Mouse (Mus musculus) CD8-positive naive resting alpha-beta T cell, adult 2 months (primary cell): ENCODE results near the gene Ddx24.
"Not testable (repeated sequence)": the region's sequence is repeated elsewhere in the genome, so short reads cannot be mapped to it uniquely, and the experiment has no call there.

ENCODE experiments used
- DNase-seq, 2 experiments: peaks; one replicate each; pipeline ENCODE4 v3.0.0; 2022; ENCODE audit warnings: low read depth in 2 of 2, low spot score in 2 of 2

Gene Ddx24

GRCm38 (mm10) chr12:103425729-103426470, at the start of gene Ddx24:
Gene Ddx24, minus strand, starts transcription at chr12:103425830.
- DNase-seq = peak; percentile 98 to 99

DNA sequence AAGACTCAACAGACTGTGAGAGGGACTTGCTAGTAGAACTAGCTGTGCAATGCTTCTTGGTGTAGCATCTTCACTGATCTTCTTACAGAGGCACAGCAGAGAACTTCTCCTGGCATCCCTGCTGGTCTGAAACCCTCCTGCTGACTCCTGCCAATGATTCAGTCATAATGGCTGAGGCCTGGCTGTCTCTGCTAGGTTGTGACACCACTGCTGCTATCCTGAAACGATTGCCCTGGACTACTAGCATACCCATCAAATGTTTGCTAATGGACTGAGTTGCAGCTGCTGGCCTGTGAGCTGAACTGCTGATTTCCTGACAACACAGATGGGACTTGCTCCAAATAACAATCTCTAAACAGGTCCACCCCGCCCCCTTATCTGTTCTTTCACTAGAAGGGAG, 48.9 kb upstream of the Ddx24 start:
- DNase-seq = no peak

DNA sequence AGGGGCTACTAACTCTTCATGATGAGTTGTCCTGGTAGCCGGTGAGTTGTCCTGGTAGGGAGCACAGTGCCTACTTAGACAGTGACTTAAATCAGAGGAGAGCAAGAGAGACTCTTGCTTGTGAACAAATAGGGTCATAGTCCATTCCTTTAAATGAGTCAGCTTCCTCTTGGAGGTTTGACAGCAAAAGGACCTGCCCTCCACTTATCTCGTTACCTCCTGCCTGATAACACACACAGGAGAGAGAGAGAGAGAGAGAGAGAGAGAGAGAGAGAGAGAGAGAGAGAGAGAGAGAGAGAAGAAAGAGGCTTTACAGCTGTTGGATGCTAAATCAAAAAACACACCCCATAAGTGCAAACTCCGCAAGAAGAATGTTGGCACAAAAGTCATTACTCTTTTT, 31.5 kb upstream of the Ddx24 start, which contains the start of gene Ifi27l2b:
TSS of gene Ifi27l2b (minus strand) at position 84 of the 400 bp plus-strand sequence.
- no peak for DNase-seq

GRCm38 (mm10) chr12:103456727-103457126, 31.1 kb upstream of the Ddx24 start:
- not testable (repeated sequence) for DNase-seq

- DNase-seq = no peak
Measured at GRCm38 (mm10) chr12:103453361-103453760, 27.7 kb upstream of the Ddx24 start.

DNA sequence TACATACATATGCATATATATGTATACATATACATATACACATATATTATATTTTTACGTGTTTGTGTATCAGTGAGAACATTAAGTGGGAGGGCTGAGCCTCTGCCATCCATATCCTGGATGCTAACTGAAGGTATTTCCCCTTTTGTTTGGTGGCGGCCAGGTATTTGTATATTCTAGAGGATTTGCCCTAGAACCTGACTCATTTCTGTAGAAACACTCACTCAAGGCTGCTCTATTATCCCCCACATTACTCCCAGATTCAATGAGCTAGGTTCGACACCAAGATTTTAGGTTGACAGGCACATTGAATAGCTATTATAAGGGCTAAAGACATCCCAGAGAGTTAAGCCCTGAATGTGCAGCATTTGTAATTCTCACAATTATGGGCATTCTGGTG, 19.4 kb upstream of the Ddx24 start:
- no peak for DNase-seq

DNA sequence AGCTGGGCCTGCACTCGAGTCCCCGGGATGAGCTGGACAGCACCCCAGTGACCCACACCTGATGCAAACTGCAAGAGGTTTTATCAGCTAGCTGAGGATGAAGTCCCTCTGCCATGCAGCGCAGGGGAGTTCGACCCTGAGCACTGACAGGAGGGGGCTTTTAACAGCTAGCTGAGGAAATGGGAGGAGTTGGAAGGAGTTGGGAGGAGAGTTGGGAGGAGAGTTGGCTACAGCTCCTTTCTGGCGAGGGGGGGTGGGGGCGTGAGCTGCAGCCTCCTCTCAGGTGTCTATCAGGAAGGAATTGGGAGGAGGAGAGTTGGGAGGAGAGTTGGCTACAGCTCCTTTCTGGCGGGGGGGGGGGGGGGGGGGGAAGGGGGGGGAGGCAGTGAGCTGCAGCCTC, 18.6 kb upstream of the Ddx24 start:
- not testable (repeated sequence) for DNase-seq

DNA sequence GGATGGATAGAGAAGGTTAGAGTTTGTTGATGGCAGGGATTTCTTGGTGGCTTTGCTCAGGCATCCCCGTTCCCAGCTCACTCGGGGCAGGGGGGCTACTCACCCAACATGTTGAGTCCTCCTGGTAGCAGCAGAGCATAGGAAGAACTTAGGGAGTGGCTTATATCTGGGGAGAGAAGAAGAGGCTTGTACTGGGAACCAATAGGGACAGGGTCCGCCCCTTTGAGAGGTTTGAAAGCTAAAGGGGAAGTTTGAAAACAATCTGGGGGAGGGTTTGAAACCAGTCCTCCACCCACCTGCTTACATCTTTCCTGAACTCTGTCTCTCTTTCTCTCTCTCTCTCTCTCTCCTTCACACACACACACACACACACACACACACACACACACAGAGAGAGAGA, 17.9 kb upstream of the Ddx24 start, which contains the start of gene Ifi27l2a:
TSS of gene Ifi27l2a (minus strand) at position 157 of the 400 bp plus-strand sequence.
- DNase-seq = no peak

DNA sequence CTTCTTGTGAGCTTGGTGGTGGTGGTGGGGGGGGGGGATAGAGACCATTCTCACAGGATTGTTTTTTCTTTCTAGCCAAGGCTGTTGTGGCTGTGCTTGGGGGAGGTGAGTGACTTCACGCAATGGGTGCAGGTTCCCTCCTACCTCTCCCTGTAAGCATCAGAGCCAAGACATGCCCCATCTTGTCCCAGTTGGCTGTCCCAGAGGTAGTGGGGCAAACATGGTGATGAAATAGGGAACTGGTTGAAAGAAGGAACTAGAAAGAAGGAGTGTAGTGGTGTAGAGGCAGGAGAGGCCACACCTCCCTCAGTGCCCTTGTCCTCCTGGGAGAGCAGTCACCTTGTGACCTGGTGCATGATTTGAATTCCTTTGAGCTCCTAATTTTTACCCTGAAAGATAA, 12.0 kb upstream of the Ddx24 start:
- no peak for DNase-seq

- DNase-seq = no peak
Measured at GRCm38 (mm10) chr12:103434861-103435260, 9.2 kb upstream of the Ddx24 start.

- DNase-seq = peak; percentile 61 to 74
Measured at GRCm38 (mm10) chr12:103433986-103434731, 8.5 kb upstream of the Ddx24 start, which contains the start of gene Ifi27. Gene Ifi27, plus strand, starts transcription at chr12:103434211.

DNA sequence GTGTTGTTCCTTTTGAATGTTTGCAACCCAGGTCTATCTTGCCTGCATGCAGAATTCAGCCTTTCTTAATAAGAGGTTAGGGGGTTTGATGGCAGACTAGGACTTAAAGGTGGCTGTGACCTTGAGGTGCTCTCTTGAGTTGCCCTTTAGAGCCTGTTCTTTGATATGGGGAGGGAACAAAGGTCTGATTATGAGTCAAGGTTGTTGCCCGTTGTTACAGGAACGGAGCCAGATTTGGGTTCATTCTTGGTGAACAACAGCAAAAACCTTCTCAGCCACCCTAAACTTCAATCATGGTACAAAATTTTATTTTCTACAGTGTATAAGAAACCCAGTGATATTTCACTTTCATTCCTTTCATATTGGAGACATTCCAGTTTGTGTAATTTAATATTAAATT, 7.8 kb upstream of the Ddx24 start:
- DNase-seq = no peak

DNA sequence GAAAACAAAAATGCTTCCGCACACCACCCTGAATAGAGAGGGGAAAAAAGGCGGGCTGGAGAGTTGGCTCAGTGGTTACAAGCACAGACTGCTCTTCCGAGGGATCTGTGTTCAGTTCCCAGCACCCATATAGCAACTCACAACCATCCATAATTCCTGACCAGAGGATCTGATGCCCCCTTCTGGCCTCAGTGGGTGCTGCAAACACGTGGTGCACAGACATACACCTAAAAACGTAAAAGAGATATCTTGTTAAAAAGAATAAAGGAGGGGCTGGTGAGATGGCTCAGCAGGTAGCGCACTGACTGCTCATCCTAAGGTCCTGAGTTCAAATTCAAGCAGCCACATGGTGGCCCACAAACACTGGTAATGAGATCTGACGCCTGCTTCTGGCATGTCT, 1.1 kb upstream of the Ddx24 start:
- no peak for DNase-seq

DNA sequence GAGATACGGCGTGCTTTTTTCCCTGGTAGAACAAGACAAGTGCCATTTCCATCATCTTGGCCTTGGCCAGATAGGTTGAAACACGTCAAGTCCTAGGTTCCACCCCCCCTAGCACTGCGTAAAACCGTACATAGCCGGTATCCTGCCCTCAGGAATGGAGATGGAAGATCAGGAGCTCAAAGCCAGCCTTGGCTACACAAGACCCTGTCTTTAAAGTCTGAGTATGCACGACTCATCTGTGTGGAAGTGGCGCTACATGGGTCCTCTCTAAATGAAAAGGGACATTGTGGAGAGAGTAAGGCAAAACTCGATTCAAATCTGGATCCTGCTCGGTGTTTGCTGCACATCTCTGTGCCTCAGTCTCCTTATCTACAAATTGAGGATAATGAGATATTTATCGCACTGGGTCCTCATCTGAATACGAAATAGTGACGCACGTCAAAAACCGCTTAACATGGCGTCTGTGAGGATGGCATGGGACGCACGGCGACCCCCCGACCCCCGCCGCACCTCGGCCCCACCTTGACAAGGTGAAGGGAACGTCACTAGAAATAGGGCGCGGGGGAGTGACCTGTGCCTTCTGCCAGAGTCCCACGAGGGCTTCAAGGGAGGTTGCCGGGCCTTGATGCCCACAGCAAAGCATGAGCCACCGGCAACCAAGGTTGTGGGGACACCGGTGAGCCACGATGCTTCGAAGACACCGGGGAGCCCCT, 458 bp downstream of the Ddx24 start:
- no peak for DNase-seq

DNA sequence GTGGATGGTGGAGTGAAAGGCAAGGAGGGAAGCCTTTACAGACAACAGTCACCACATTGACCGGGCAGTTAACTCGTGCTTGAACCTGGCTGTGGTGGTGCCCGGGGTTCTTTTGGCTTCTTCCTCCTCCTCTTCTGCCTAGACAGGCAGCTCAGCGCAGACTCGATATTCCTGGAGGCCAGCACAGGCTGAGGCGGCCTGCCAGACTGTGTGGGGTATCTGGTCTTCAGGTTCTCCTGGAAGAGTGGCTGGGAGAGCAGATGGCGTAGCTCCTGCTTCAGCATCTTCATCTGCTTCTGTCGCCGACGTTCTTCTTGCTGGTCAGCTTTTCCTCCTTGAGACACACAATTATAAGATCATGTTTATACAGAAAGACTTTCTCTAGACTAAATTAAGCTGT, 17.5 kb downstream of the Ddx24 start:
- no peak for DNase-seq

DNA sequence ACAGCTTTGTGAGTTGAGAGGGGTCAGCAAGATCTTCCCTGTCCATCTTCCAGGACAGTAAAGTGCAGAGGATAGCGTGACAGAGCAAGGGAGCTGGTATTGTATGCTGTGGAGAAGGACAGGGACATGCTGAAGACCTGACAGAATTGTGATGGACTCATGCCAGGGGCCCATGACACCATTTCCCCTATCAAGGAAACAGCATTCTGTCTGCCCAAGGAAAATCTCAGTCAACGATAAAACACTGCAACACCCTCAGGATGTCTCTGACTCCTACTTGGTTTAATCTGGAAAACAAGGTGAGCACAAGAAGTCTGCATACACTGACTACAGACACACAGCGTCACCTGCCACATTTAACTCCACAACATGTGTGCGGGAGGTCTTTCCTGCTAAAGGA, 17.9 kb downstream of the Ddx24 start, which contains the start of gene 9330161L09Rik:
TSS of gene 9330161L09Rik (minus strand) at position 101 of the 400 bp plus-strand sequence.
- DNase-seq = no peak

DNA sequence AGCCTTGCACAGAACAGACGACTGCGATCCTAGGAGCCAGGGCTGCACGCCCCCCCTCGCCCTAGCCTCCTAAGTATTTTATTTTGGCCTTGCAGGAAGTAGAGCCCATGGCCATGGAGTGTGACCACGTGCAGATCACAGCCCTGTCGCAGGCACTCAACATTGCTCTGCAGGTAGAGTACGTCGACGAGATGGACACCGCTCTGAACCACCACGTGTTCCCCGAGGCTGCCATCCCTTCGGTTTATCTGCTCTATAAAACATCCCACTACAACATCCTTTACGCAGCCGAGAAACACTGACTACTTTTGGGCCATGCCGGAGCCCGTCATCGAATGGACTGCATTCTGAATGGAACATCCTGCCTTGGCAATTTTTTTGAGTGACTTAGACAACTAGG, 21.5 kb downstream of the Ddx24 start:
- no peak for DNase-seq

GRCm38 (mm10) chr12:103396751-103397150, 28.9 kb downstream of the Ddx24 start:
- no peak for DNase-seq

DNA sequence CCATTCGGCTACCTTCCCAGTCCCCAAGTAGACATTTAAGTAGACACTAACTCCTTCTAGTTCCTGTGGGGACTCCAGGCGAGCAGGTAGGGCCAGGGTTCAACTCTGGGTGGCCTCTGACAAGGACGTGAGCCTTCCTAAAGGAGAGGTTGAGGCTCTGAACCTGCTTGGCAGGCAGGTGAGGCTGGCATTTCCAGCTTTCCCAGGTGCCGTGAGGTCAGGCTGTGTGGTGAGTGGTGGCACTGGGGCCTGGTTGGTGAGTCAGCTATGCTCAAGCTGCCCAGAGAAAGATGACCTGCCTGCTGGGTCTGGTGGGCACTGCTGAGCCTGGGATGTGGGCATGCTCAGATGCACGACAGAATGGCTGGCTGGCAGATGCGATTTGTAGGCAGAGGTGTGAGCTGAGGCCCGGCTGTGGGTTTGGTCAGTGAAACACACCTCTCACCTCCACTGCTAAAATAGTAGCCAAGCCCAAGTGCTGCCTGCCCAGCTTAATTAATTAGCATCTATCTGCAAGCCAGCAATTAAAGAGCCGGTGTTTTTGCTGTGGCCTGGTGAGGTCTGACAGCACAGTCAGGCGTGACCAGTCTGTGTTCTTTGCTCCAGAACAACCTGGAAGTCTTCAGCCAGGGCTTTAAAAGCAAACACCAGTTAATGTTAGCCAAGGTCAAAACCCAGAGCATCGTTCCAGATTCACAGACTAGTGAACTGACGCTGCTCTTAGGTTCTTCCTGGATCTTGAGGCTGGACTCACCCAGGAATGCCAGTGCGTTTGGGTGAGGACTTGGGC, 29.9 kb downstream of the Ddx24 start:
- no peak for DNase-seq

GRCm38 (mm10) chr12:103393528-103393927, 32.1 kb downstream of the Ddx24 start:
- DNase-seq = no peak

DNA sequence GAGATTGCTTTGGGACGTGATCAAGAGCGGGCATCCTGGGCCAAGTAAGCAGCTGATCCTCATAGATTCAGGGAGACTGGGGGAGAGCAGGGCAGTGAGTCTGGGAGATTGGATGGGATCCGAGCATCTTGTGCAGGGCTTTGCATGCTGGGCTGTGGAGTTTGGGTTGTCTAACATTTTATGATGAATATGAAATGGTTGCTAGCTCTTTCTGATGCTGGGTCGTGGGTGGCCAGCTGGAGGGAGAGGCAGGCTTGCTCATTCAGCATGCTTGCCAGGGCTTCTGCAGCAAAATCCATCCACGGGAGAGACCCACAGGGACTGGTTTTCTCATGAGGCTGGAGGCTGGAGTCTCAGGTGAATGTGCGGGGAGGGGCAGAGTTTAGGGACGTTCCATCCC, 34.5 kb downstream of the Ddx24 start:
- DNase-seq = no peak
